Mouse (Mus musculus) midbrain, postnatal 0 days (tissue): ENCODE measurements around the gene Casz1. TPM values are rescaled to one million over a fixed set of nuclear protein-coding genes. Genes with fewer than 3 reads are reported as not detected.

Experiments
- ATAC-seq: fragments of 200-750 bp; cut with Nextera tagmentation; 2 replicates; pipeline ENCODE4 v1.8.0; 2017; ENCODE audit warnings: moderate number of reproducible peaks, mild to moderate bottlenecking, moderate TSS enrichment, moderate library complexity; ENCODE audit not compliant: low FRiP score
- DNase-seq: peaks from one replicate; pipeline ENCODE4 v3.0.0-alpha.2; 2015; ENCODE audit warnings: low spot score
- H3K27ac ChIP-seq: fragments of 300-500 bp; sonication (generic); 2 replicates; pipeline ENCODE4 v1.5.1; 2014; ENCODE audit warnings: low read depth, mild to moderate bottlenecking, low read length, mixed read lengths
- H3K27me3 ChIP-seq: fragments of 300-500 bp; sonication (generic); 2 replicates; pipeline ENCODE4 v1.6.1; 2014; ENCODE audit warnings: low read length, control low read depth, mixed read lengths; ENCODE audit not compliant: insufficient read depth
- H3K36me3 ChIP-seq: fragments of 300-500 bp; sonication (generic); 2 replicates; pipeline ENCODE4 v1.6.1; 2014; ENCODE audit warnings: low read length, control low read depth, mixed read lengths; ENCODE audit not compliant: insufficient read depth
- H3K4me1 ChIP-seq: fragments of 300-500 bp; sonication (generic); 2 replicates; pipeline ENCODE4 v1.6.1; 2014; ENCODE audit warnings: mild to moderate bottlenecking, control low read depth, antibody characterized with exemption, low read length, mixed read lengths; ENCODE audit not compliant: insufficient read depth
- H3K4me2 ChIP-seq: fragments of 300-500 bp; sonication (generic); 2 replicates; pipeline ENCODE4 v1.6.1; 2014; ENCODE audit warnings: low read depth, mild to moderate bottlenecking, low read length, mixed read lengths; ENCODE audit not compliant: poor library complexity, severe bottlenecking
- H3K4me3 ChIP-seq: fragments of 300-500 bp; sonication (generic); 2 replicates; pipeline ENCODE4 v1.5.1; 2014; ENCODE audit warnings: low read depth, mild to moderate bottlenecking, low read length, moderate library complexity
- H3K9ac ChIP-seq: fragments of 300-500 bp; sonication (generic); replicated peaks from 2 replicates; pipeline ENCODE4 v1.6.1; 2014; ENCODE audit warnings: mild to moderate bottlenecking, low read length, moderate library complexity, mixed read lengths; ENCODE audit not compliant: poor library complexity, severe bottlenecking
- H3K9me3 ChIP-seq: fragments of 300-500 bp; sonication (generic); 2 replicates; pipeline ENCODE4 v1.6.1; 2016; ENCODE audit warnings: low read length, control low read depth
- CTCF ChIP-seq: IDR thresholded peaks from 2 replicates; pipeline ENCODE4 v1.5.1; 2016; ENCODE audit warnings: antibody characterized with exemption, mild to moderate bottlenecking
- WGBS: fragments of 180-500 bp; shearing (Covaris S2); extraction: QIAGEN DNeasy Blood & Tissue Kit; methylation state at CpG from one replicate; pipeline ENCODE4 v1.1.7; 2014; 5-methylcytosine and 5-hydroxymethylcytosine counted together
- polyA plus RNA-seq: library from polyadenylated mRNA; unstranded; fragments of >200 nt; fragmentation: Nextera tagmentation; extraction: Ambion mirVana; gene quantifications from 2 replicates; pipeline ENCODE4 v1.2.1, GENCODE M21; 2015
- total RNA-seq: library from RNA; depleted of rRNA; stranded (reverse); fragments of >200 nt; gene quantifications from 2 replicates; pipeline ENCODE4 v1.2.3, GENCODE M21; 2014

Gene Casz1
- total and polyA plus RNA-seq, 2 experiments from 2014 or later: 2.0 to 3.7 TPM

DNA sequence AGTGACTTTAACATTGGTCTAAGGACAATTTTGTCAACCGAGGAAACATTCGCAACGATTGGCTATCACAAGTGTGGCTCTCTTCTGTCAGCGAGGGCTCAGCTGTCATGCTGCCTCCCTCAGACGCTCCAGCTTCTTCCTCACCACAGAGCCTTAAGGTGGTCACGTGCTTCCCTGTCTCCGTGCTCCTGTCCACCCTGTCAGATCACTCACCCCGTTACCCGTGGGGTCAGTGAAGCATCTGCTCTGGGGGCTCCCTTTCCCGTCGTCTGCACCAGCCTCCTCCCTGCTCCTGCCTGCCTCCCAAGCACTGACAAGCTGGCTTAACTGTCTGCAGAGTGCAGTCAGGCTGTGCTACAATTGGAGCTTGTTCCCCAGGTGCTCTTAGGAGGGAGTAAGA is 175.6 kb downstream of the Casz1 start:
- TF ChIP-seq CTCF: no peak
- H3K9ac ChIP-seq: no peak overlapping the region
- H3K9me3 ChIP-seq: no peaks in the 10 kb centered on the region
- no peaks in the 10 kb centered on the region for H3K27me3 ChIP-seq
- H3K4me3 ChIP-seq: no peak overlapping the region
- WGBS: 68% methylated on average over 11 of the region's 11 CpGs
- ATAC-seq: no peak
- H3K27ac ChIP-seq: no peak overlapping the region
- peaks cover 3% of the 10 kb centered on the region; the same call in 1 of the 2 replicates for H3K36me3 ChIP-seq
- H3K4me1 ChIP-seq: no peaks in the 10 kb centered on the region
- no peak for DNase-seq
- H3K4me2 ChIP-seq: no peak overlapping the region

DNA sequence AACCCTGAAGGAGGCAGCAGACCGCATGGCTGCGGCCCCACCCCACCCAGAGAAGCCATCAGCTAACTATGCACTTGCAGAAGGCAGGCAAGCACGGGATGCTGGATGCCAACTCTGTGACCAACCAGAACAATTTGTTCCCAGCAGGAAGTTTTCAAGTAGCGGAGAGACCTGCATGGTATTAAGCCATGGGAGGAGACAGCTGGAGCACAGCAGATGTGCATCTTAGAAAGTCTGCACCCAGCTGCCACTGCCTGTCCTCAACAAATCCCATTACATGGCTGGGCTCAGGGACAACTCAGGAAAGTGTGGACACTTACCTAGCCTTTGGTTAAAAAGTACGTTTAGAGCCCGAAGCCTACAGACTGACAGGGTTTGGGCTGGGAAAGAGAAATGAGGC is 178.0 kb downstream of the Casz1 start:
- WGBS: 51% methylated on average over 6 of the region's 6 CpGs
- H3K4me1 ChIP-seq: peaks cover 8% of the 10 kb centered on the region; the same call in 1 of the 2 replicates
- no peak overlapping the region for H3K9ac ChIP-seq
- no peaks in the 10 kb centered on the region for H3K27me3 ChIP-seq
- no peak overlapping the region for H3K4me3 ChIP-seq
- peak; percentile 40 for DNase-seq
- no peak for TF ChIP-seq CTCF
- H3K9me3 ChIP-seq: no peaks in the 10 kb centered on the region
- no peak for ATAC-seq
- no peak overlapping the region for H3K4me2 ChIP-seq
- no peak overlapping the region for H3K27ac ChIP-seq
- H3K36me3 ChIP-seq: peaks cover 3% of the 10 kb centered on the region; the same call in 1 of the 2 replicates

DNA sequence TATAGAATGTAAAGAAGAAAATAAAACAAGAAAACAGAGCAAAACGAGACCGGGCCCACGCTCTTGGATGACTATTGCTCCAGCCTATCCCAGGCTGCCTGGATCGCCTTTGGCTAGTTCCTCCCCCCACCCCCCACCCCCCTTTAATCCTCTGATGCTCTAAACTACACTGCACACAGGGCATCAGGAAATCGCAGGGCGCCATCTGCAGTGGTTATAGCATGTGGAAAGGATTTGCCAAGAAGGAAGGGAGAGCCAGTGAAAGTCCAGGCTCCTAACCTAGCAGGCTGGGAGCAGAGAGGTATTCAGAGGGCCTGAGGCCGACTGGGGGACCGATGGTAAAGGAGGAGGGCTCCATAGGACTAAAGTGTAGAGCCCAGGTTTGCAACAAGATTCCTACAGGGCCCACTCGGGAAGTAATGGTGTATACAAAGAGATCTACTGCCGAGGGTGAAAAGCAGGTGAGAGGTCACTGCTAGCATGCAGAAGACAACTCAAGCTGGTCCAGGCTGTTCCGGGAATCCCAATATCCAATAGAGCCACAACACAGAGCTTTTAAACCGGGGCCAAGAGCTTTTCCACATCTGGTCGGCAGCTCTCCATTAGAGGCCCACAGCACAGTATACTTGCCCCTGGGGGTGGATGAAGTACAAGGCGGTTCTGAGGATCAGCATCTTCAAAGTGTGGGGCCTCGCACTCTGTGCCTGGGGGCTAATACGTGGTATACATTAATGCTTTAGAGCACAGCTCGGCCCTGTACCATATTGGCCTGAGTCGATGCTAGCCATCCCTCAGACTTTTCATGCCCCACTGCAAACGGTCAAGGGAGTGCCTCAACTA is 180.7 kb downstream of the Casz1 start:
- Histone ChIP-seq H3K27me3 (no peaks in the 10 kb centered on the region), H3K4me2 (no peak overlapping the region), H3K4me1 (peaks cover 8% of the 10 kb centered on the region; the same call in 1 of the 2 replicates), H3K4me3 (no peak overlapping the region), H3K27ac (no peak overlapping the region), H3K36me3 (peaks cover 3% of the 10 kb centered on the region; the same call in 1 of the 2 replicates), H3K9me3 (no peaks in the 10 kb centered on the region), H3K9ac (no peak overlapping the region)
- ATAC-seq (no peak), DNase-seq (no peak)
- TF ChIP-seq CTCF: peak; percentile 45
- 54% methylated on average over 19 of the region's 19 CpGs for WGBS

DNA sequence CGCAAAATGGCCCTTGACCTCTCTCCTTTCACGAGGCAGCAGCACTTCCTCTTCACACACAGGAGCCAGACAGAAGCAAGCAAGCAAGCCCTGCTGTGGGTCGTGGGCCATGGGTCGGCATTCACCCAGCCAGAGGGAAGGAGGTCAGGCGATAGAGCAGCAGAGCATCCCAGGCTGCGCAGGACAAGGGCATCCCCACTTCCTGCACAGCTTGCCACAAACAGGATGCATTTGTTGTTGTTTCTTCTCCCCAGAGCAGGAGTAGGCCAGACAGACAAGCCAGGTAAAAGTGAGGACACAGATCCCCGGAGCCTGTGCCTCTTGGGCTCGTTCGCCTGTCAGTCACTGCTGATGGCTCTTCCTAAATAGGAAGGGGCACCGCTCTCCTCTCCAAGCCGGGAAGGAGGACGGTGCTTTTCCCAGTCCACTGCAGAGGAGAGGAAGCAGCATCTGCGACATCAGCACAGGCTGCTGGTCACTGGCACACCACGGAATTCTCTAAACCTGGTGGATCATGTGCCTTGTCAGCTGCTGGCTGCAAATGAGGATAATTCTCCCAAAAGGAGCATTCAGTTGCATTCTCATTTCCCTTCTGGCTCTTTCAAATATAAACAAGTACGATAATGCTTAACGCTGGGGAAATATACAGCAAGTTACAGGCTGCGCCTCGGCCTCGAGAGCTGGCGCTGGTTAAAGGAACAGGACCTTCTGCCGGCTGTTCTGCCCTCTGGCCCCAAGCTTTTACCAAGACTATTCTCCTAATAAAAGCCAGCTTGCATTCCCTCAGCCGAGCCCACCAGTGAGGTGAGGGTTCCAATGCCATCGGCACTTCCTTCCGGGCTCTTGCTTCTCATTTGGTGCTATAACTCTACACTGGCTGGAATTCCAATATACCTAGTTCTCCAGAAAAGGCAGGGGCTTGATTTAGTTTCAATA is 181.6 kb downstream of the Casz1 start:
- no peak for ATAC-seq
- Histone ChIP-seq H3K4me3 (no peak overlapping the region), H3K36me3 (peaks cover 3% of the 10 kb centered on the region; the same call in 1 of the 2 replicates), H3K27me3 (no peaks in the 10 kb centered on the region), H3K9ac (no peak overlapping the region), H3K4me1 (peaks cover 8% of the 10 kb centered on the region; the same call in 1 of the 2 replicates), H3K4me2 (no peak overlapping the region), H3K27ac (no peak overlapping the region), H3K9me3 (no peaks in the 10 kb centered on the region)
- WGBS: 45% methylated on average over 24 of the region's 24 CpGs
- no peak for TF ChIP-seq CTCF
- peak; percentile 38 for DNase-seq

DNA sequence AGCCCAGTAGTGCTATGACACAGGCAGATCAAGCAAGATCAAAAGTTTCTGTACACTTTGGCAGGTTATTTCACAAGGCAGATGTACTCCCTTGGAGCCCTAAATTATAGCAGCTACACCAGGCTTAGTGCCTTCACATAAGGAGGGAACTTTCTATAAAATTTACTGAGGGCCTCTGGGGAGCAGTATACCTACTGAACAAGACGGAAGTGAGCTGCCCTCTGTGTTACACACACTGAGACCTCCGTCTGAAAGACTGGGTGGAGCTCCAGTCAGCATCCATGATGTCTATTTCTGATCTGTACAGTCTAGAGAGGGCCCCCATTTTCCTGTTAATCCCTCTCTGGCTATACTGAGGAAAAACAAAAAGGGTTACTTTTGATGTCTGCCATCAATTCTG is 185.8 kb downstream of the Casz1 start:
- no peak for TF ChIP-seq CTCF
- ATAC-seq (no peak), DNase-seq (no peak)
- no peaks in the 10 kb centered on the region for H3K27me3 ChIP-seq
- H3K36me3 ChIP-seq: no peaks in the 10 kb centered on the region
- no peak overlapping the region for H3K27ac ChIP-seq
- WGBS: 19% methylated on average over 2 of the region's 2 CpGs
- H3K4me2 ChIP-seq: no peak overlapping the region
- H3K9me3 ChIP-seq: no peaks in the 10 kb centered on the region
- H3K9ac ChIP-seq: no peak overlapping the region
- peaks cover 8% of the 10 kb centered on the region; the same call in 1 of the 2 replicates for H3K4me1 ChIP-seq
- H3K4me3 ChIP-seq: no peak overlapping the region
